Mouse (Mus musculus) limb, embryonic 13.5 days (tissue): ENCODE measurements around the gene Elovl5. TPM values are rescaled to one million over a fixed set of nuclear protein-coding genes. Genes with fewer than 3 reads are reported as not detected.

Experiments
- ATAC-seq: fragments of 200-750 bp; cut with Nextera tagmentation; 2 replicates; pipeline ENCODE4 v1.8.0; 2017; ENCODE audit warnings: low read depth, moderate number of reproducible peaks, moderate TSS enrichment; ENCODE audit not compliant: low FRiP score
- H3K27ac ChIP-seq: fragments of 300-500 bp; sonication (generic); 2 replicates; pipeline ENCODE4 v1.5.1; 2015; ENCODE audit warnings: inconsistent platforms, mild to moderate bottlenecking, moderate library complexity
- H3K27me3 ChIP-seq: fragments of 300-500 bp; sonication (generic); 2 replicates; pipeline ENCODE4 v1.6.1; 2015; ENCODE audit warnings: mild to moderate bottlenecking, inconsistent platforms
- H3K36me3 ChIP-seq: fragments of 300-500 bp; sonication (generic); 2 replicates; pipeline ENCODE4 v1.6.1; 2015; ENCODE audit warnings: inconsistent platforms, mild to moderate bottlenecking, moderate library complexity
- H3K4me1 ChIP-seq: fragments of 300-500 bp; sonication (generic); 2 replicates; pipeline ENCODE4 v1.6.1; 2015; ENCODE audit warnings: inconsistent platforms
- H3K4me2 ChIP-seq: fragments of 300-500 bp; sonication (generic); replicated peaks from 2 replicates; pipeline ENCODE4 v1.6.1; 2015; ENCODE audit warnings: inconsistent platforms, mild to moderate bottlenecking, moderate library complexity
- H3K4me3 ChIP-seq: fragments of 300-500 bp; sonication (generic); 2 replicates; pipeline ENCODE4 v1.5.1; 2015; ENCODE audit warnings: moderate library complexity, mild to moderate bottlenecking, inconsistent platforms
- H3K9ac ChIP-seq: fragments of 300-500 bp; sonication (generic); 2 replicates; pipeline ENCODE4 v1.6.1; 2015; ENCODE audit warnings: mild to moderate bottlenecking, inconsistent platforms
- H3K9me3 ChIP-seq: fragments of 300-500 bp; sonication (generic); 2 replicates; pipeline ENCODE4 v1.6.1; 2016; ENCODE audit warnings: inconsistent platforms
- WGBS: fragments of 180-500 bp; shearing (Covaris S2); methylation state at CpG from one replicate; pipeline ENCODE4 v1.1.7; 2015; 5-methylcytosine and 5-hydroxymethylcytosine counted together
- polyA plus RNA-seq: library from polyadenylated mRNA; unstranded; fragments of >200 nt; fragmentation: Nextera tagmentation; extraction: Ambion mirVana; gene quantifications from 2 replicates; pipeline ENCODE4 v1.2.1, GENCODE M21; 2015

Elovl5 gene
- polyA plus RNA-seq, 1 experiment from 2014 or later = 75.5 TPM

- no peaks in the 10 kb centered on the region for H3K9me3 ChIP-seq
- peaks cover 24% of the 10 kb centered on the region for H3K4me1 ChIP-seq
- no peak overlapping the region for H3K4me3 ChIP-seq
- no peak overlapping the region for H3K4me2 ChIP-seq
- 86% methylated on average over 6 of the region's 6 CpGs for WGBS
- peaks cover 43% of the 10 kb centered on the region for H3K36me3 ChIP-seq
- no peak overlapping the region for H3K9ac ChIP-seq
- H3K27ac ChIP-seq = no peak overlapping the region
- H3K27me3 ChIP-seq = no peaks in the 10 kb centered on the region
- ATAC-seq = no peak
These were observed 44.2 kb downstream of the Elovl5 start for GRCm38 (mm10) chr9:77961350-77961749.

- Histone ChIP-seq H3K27ac (no peak overlapping the region; the same call in 1 of the 2 replicates), H3K4me3 (no peak overlapping the region), H3K36me3 (peaks cover 30% of the 10 kb centered on the region), H3K4me1 (peaks cover 16% of the 10 kb centered on the region), H3K4me2 (no peak overlapping the region), H3K9ac (no peak overlapping the region), H3K27me3 (no peaks in the 10 kb centered on the region), H3K9me3 (no peaks in the 10 kb centered on the region)
- WGBS = 33% methylated on average over 14 of the region's 14 CpGs
- ATAC-seq = no peak; the same call in 1 of the 2 replicates
These were observed 46.9 kb downstream of the Elovl5 start for GRCm38 (mm10) chr9:77964084-77964483.

- H3K27ac ChIP-seq = no peak overlapping the region
These were observed 48.1 kb downstream of the Elovl5 start for GRCm38 (mm10) chr9:77965287-77965686.

DNA sequence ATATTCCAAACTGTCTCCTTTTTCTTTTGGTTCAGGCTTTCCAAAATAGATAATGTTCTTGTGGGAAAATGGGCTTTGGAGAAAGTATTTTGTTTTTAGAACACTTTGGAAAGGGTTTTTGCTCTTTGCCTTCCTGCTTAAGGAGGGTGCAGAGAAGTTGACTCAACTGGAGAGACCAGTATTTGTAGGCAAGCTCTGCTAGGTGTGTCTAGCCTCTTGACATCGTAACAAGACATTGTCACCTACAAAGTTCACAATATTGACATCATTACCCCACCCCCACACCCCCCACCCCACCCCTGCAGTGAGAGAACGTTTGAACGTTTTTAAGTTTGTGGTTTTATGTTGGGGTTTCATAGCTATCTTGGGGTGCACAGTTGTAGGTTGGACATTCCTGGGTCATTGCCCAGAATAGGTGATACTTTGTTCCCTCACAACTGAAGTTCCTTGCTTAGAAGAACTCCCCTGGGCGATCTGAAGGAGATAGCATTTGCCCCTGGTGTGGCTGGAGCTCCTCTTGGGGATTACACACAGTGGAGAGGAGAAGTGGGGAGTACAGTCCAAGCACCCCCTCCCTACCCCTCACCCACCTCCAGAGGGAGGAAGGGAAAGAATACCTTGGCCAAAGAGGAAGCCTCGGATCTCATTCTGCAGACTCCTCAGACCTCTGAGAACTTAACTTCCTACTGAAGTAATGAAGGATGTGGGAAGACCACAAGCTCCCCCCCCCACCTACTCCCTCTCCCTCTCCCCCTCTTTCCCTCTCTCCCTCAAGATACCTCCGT is 48.8 kb downstream of the Elovl5 start:
- Histone ChIP-seq H3K4me2 (no peak overlapping the region), H3K27me3 (no peaks in the 10 kb centered on the region), H3K4me3 (no peak overlapping the region), H3K4me1 (peaks cover 16% of the 10 kb centered on the region), H3K9ac (no peak overlapping the region), H3K9me3 (no peaks in the 10 kb centered on the region), H3K27ac (no peak overlapping the region), H3K36me3 (peaks cover 17% of the 10 kb centered on the region)
- no peak for ATAC-seq
- 81% methylated on average over 6 of the region's 6 CpGs for WGBS

More at GRCm38 (mm10) chr9:77965287-77965686, 48.1 kb downstream of the Elovl5 start:
- no peaks in the 10 kb centered on the region for H3K27me3 ChIP-seq
- WGBS = 82% methylated on average over 5 of the region's 5 CpGs
- no peak for ATAC-seq
- H3K9me3 ChIP-seq = no peaks in the 10 kb centered on the region
- H3K36me3 ChIP-seq = peaks cover 20% of the 10 kb centered on the region
- no peak overlapping the region for H3K9ac ChIP-seq
- H3K4me3 ChIP-seq = no peak overlapping the region
- H3K4me1 ChIP-seq = peaks cover 16% of the 10 kb centered on the region
- no peak overlapping the region for H3K4me2 ChIP-seq

DNA sequence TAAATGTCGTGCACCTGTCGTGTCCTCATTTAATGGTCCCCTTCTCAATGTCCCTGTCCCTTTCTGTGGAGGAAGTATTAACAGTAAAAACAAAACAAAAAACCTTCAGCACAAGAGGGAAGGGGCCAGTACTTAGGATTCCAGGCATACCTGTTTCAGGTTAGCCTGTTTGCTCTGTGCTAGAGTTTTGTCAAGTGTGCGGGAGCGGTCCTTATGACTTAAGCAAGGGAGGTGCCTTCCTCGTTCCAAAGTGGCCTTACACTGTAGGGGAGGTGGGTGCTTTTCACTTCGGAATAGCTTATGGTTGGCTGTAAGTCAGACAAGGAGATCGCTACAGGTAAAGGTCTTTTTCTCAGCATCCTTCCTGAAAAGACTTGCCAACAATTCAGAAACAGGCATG is 49.7 kb downstream of the Elovl5 start:
- no peak overlapping the region for H3K4me2 ChIP-seq
- no peak overlapping the region for H3K27ac ChIP-seq
- ATAC-seq = no peak
- H3K27me3 ChIP-seq = no peaks in the 10 kb centered on the region
- H3K4me1 ChIP-seq = peaks cover 24% of the 10 kb centered on the region
- peaks cover 8% of the 10 kb centered on the region; the same call in 1 of the 2 replicates for H3K36me3 ChIP-seq
- WGBS = 88% methylated on average over 7 of the region's 7 CpGs
- no peak overlapping the region for H3K9ac ChIP-seq
- no peak overlapping the region for H3K4me3 ChIP-seq
- H3K9me3 ChIP-seq = no peaks in the 10 kb centered on the region

DNA sequence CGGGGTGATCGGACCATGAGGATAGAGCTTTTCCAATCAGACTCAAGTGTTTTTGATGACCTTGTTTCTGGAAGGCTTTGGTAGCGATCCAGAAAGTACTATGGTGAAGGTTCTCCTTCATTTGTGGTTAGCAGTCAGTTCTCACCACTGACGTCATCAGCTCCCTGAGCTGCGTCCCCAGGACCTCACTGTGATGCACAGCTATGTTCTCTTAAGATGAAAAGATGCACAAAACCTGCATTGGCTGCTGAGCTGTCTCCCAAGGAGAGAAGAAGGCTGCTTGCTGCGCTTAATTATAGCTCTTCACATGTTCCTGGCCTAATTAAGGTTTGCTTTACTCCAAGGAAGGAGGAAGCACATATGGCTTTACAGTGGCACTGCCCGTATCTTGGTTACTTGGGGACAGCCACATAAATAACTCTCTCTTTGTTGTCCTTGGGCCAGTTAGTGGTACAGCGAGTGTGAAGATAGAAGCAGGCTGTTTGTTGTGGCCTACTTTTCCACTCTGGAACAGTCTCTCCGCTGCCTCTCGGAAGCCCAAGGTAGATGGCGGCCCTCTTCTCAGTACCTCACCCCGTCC is 50.5 kb downstream of the Elovl5 start:
- Histone ChIP-seq H3K9ac (no peak overlapping the region), H3K4me3 (no peak overlapping the region), H3K4me1 (peaks cover 25% of the 10 kb centered on the region), H3K36me3 (peaks cover 3% of the 10 kb centered on the region; the same call in 1 of the 2 replicates), H3K27me3 (no peaks in the 10 kb centered on the region), H3K9me3 (no peaks in the 10 kb centered on the region), H3K27ac (no peak overlapping the region; the same call in 1 of the 2 replicates), H3K4me2 (no peak overlapping the region)
- 80% methylated on average over 12 of the region's 12 CpGs for WGBS
- no peak for ATAC-seq

DNA sequence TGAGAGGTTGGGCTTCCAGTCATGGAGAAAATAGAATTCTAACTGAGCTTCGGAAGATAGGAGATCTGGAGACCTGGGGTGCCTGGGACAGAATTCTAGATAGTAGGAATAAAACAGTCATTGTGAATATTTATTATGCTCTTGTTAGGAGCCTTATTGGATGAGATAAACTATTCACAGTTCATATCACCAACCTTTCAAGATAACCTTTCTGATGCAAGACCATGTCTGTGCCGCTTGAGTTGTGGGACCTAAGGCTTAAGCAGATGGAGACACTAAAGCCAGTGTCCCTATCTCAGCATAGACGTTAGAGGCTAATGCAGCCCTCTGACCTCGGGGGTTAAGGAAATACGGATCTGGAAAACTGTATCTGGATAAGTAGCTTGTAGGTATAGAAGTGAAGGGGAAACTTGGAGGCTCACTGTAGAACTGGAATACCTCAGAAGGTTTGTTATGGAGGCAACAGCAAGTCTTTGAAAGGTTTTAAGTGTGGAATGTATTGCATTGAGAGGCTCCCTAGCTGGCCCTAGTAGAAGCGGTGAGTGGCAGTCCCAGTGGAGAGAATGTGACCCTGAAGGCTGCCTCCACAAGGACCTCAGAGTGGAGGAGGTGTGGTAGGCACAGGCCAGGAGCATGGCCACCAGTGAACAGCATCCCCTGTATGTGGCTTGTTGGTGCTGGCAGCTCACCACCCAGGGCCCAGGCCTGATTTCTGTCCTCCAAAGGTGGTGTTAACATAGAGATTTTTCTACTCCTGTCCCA is 52.2 kb downstream of the Elovl5 start:
- ATAC-seq = no peak
- Histone ChIP-seq H3K27me3 (no peaks in the 10 kb centered on the region), H3K4me3 (no peak overlapping the region), H3K9ac (no peak overlapping the region), H3K4me1 (peaks cover 9% of the 10 kb centered on the region), H3K36me3 (no peaks in the 10 kb centered on the region), H3K9me3 (no peaks in the 10 kb centered on the region), H3K27ac (no peak overlapping the region), H3K4me2 (no peak overlapping the region)
- WGBS = 90% methylated on average over 6 of the region's 6 CpGs

DNA sequence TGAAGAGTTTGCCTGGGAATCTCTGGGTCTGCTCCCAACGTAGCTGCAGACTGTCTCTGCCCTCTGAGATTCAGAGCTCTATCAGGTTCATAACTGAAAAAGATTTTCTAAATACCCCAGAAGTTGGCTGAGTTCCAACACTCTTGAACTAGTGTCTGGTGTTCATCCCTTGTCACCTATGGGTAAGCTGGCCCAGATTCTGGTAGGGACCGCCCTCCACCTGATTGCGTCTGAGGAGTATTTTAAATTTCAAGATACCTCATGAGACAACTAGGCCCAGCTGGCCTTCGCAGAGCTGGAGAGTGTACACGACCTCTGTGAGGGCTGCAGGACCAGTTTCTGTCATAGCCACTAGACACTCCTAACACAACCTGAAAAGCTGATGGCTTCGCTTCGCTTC is 61.8 kb downstream of the Elovl5 start:
- peaks cover 74% of the 10 kb centered on the region for H3K36me3 ChIP-seq
- H3K27me3 ChIP-seq = no peaks in the 10 kb centered on the region
- no peak overlapping the region for H3K4me3 ChIP-seq
- no peak overlapping the region for H3K27ac ChIP-seq
- ATAC-seq = no peak
- H3K9me3 ChIP-seq = no peaks in the 10 kb centered on the region
- no peak overlapping the region for H3K4me2 ChIP-seq
- 90% methylated on average over 7 of the region's 7 CpGs for WGBS
- no peak overlapping the region for H3K9ac ChIP-seq
- H3K4me1 ChIP-seq = no peaks in the 10 kb centered on the region

GRCm38 (mm10) chr9:77982616-77983015 is 65.5 kb downstream of the Elovl5 start:
- Histone ChIP-seq H3K9me3 (no peaks in the 10 kb centered on the region), H3K27ac (no peak overlapping the region), H3K4me3 (no peak overlapping the region), H3K9ac (no peak overlapping the region), H3K4me1 (0 out of 2 replicates have a peak, but pooled peaks cover 5% of the 10 kb centered on the region), H3K36me3 (peaks cover 68% of the 10 kb centered on the region), H3K27me3 (no peaks in the 10 kb centered on the region), H3K4me2 (no peak overlapping the region)
- no peak for ATAC-seq
- WGBS = 93% methylated on average over 16 of the region's 16 CpGs

DNA sequence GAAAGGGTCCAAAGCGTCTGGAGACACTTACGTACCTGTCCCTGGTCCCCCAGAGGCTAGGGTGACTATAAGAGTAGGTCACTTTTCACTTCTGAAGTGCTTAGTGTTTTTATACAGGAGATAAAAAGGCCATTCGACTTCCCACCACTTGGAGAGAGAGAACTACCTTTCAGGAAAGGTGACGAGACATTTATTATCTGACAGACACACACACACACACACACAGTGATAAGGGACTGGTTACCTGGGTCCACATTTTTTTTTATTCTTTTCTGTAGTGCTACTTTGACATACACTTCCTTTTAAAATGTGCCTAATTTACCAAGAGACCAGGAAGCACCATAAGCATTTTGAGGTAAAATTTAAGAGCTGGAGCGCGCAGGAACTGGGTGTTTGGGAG is 66.4 kb downstream of the Elovl5 start:
- Histone ChIP-seq H3K36me3 (peaks cover 60% of the 10 kb centered on the region), H3K4me2 (no peak overlapping the region), H3K4me1 (0 out of 2 replicates have a peak, but pooled peaks cover 5% of the 10 kb centered on the region), H3K4me3 (no peak overlapping the region), H3K27me3 (no peaks in the 10 kb centered on the region), H3K9me3 (no peaks in the 10 kb centered on the region), H3K27ac (no peak overlapping the region), H3K9ac (no peak overlapping the region)
- WGBS = 73% methylated on average over 6 of the region's 6 CpGs
- no peak for ATAC-seq

GRCm38 (mm10) chr9:77986153-77986795 is 69.1 kb downstream of the Elovl5 start:
- Histone ChIP-seq H3K4me2 (no peak overlapping the region), H3K9me3 (no peaks in the 10 kb centered on the region), H3K4me1 (0 out of 2 replicates have a peak, but pooled peaks cover 5% of the 10 kb centered on the region), H3K4me3 (no peak overlapping the region), H3K27ac (no peak overlapping the region), H3K36me3 (peaks cover 37% of the 10 kb centered on the region), H3K9ac (no peak overlapping the region), H3K27me3 (no peaks in the 10 kb centered on the region)
- ATAC-seq = no peak
- WGBS = 70% methylated on average over 8 of the region's 8 CpGs
